Mouse (Mus musculus): ENCODE data around the gene Aig1. TPM values are rescaled to one million over a fixed set of nuclear protein-coding genes. Genes with fewer than 3 reads are reported as not detected.
A peak's percentile ranks its signal among the peaks of the same experiment; 100 is the strongest.

Aig1 gene
- polyA plus RNA-seq, 1 experiment from 2014 or later: 44.1 TPM

GRCm38 (mm10) chr10:13882490-13882889 is 13.7 kb upstream of the Aig1 start:
- ATAC-seq (ENCODE audit: insufficient read depth, low FRiP score, low TSS enrichment): no peak
- 75% methylated on average over 9 of the region's 9 CpGs for WGBS
- DNase-seq (ENCODE audit: low spot score): no peak
- Histone ChIP-seq H3K4me2 (ENCODE audit: low read depth) (no peak overlapping the region), H3K4me3 (ENCODE audit: low read depth, low read length) (no peak overlapping the region), H3K36me3 (ENCODE audit: control insufficient read depth, insufficient read depth, low read length) (no peaks in the 10 kb centered on the region), H3K4me1 (ENCODE audit: control insufficient read depth, insufficient read depth, low read length) (no peaks in the 10 kb centered on the region), H3K9me3 (ENCODE audit: control insufficient read depth, low read length) (no peaks in the 10 kb centered on the region), H3K9ac (ENCODE audit: low read length) (no peak overlapping the region), H3K27ac (ENCODE audit: low read depth, low read length) (no peak overlapping the region), H3K27me3 (ENCODE audit: control insufficient read depth, insufficient read depth, low read length) (no peaks in the 10 kb centered on the region)

- DNase-seq (ENCODE audit: low spot score) (no peak), ATAC-seq (ENCODE audit: insufficient read depth, low FRiP score, low TSS enrichment) (no peak)
- Histone ChIP-seq H3K27ac (ENCODE audit: low read depth, low read length) (no peak overlapping the region), H3K4me3 (ENCODE audit: low read depth, low read length) (no peak overlapping the region), H3K36me3 (ENCODE audit: control insufficient read depth, insufficient read depth, low read length) (no peaks in the 10 kb centered on the region), H3K4me2 (ENCODE audit: low read depth) (no peak overlapping the region), H3K9ac (ENCODE audit: low read length) (no peak overlapping the region), H3K4me1 (ENCODE audit: control insufficient read depth, insufficient read depth, low read length) (no peaks in the 10 kb centered on the region), H3K27me3 (ENCODE audit: control insufficient read depth, insufficient read depth, low read length) (no peaks in the 10 kb centered on the region), H3K9me3 (ENCODE audit: control insufficient read depth, low read length) (no peaks in the 10 kb centered on the region)
- WGBS: 82% methylated on average over 4 of the region's 4 CpGs
Observed at GRCm38 (mm10) chr10:13878696-13879095, 9.9 kb upstream of the Aig1 start.

GRCm38 (mm10) chr10:13875038-13875420 is 6.2 kb upstream of the Aig1 start:
- ATAC-seq (ENCODE audit: insufficient read depth, low FRiP score, low TSS enrichment): no peak

GRCm38 (mm10) chr10:13874301-13875037 is 5.7 kb upstream of the Aig1 start:
- ATAC-seq (ENCODE audit: insufficient read depth, low FRiP score, low TSS enrichment): no peak
- 83% methylated on average over 10 of the region's 10 CpGs for WGBS
- no peaks in the 10 kb centered on the region for H3K36me3 ChIP-seq (ENCODE audit: control insufficient read depth, insufficient read depth, low read length)

More at GRCm38 (mm10) chr10:13875038-13875420, 6.2 kb upstream of the Aig1 start:
- no peak overlapping the region for H3K9ac ChIP-seq (ENCODE audit: low read length)
- H3K27ac ChIP-seq (ENCODE audit: low read depth, low read length): no peak overlapping the region
- no peak overlapping the region for H3K4me2 ChIP-seq (ENCODE audit: low read depth)
- no peak for DNase-seq (ENCODE audit: low spot score)
- WGBS: 80% methylated on average over 4 of the region's 4 CpGs
- no peaks in the 10 kb centered on the region for H3K36me3 ChIP-seq (ENCODE audit: control insufficient read depth, insufficient read depth, low read length)
- no peaks in the 10 kb centered on the region for H3K9me3 ChIP-seq (ENCODE audit: control insufficient read depth, low read length)
- H3K4me1 ChIP-seq (ENCODE audit: control insufficient read depth, insufficient read depth, low read length): no peaks in the 10 kb centered on the region
- no peaks in the 10 kb centered on the region for H3K27me3 ChIP-seq (ENCODE audit: control insufficient read depth, insufficient read depth, low read length)
- no peak overlapping the region for H3K4me3 ChIP-seq (ENCODE audit: low read depth, low read length)

DNA sequence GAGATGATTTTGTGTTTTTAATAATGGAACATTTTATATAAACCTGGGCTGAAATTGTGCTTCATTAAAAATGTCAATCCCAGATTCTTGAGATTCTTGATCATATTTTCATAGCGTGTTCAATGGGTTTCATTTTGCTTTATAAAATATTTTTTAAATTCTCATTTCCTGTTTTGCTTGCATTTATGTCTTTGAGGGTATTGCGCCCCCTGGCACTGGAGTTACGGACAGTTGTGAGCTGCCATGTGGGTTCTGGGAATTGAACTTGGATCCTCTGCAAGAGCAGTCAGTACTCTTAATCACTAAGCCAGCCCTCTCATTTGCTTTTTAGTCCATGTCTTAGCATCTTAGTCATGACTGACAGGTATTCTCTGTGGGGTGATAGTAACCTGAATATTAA is 1.8 kb upstream of the Aig1 start:
- Histone ChIP-seq H3K27me3 (ENCODE audit: control insufficient read depth, insufficient read depth, low read length) (no peaks in the 10 kb centered on the region), H3K4me3 (ENCODE audit: low read depth, low read length) (no peak overlapping the region), H3K4me1 (ENCODE audit: control insufficient read depth, insufficient read depth, low read length) (no peaks in the 10 kb centered on the region), H3K36me3 (ENCODE audit: control insufficient read depth, insufficient read depth, low read length) (no peaks in the 10 kb centered on the region), H3K9me3 (ENCODE audit: control insufficient read depth, low read length) (no peaks in the 10 kb centered on the region), H3K4me2 (ENCODE audit: low read depth) (no peak overlapping the region), H3K27ac (ENCODE audit: low read depth, low read length) (no peak overlapping the region), H3K9ac (ENCODE audit: low read length) (no peak overlapping the region)
- DNase-seq (ENCODE audit: low spot score) (no peak), ATAC-seq (ENCODE audit: insufficient read depth, low FRiP score, low TSS enrichment) (no peak)
- 93% methylated on average over 3 of the region's 3 CpGs for WGBS

More at GRCm38 (mm10) chr10:13874301-13875037, 5.7 kb upstream of the Aig1 start:
- H3K9me3 ChIP-seq (ENCODE audit: control insufficient read depth, low read length): no peaks in the 10 kb centered on the region
- no peak overlapping the region for H3K27ac ChIP-seq (ENCODE audit: low read depth, low read length)
- H3K27me3 ChIP-seq (ENCODE audit: control insufficient read depth, insufficient read depth, low read length): no peaks in the 10 kb centered on the region
- DNase-seq (ENCODE audit: low spot score): no peak
- H3K4me2 ChIP-seq (ENCODE audit: low read depth): no peak overlapping the region
- no peak overlapping the region for H3K9ac ChIP-seq (ENCODE audit: low read length)
- H3K4me1 ChIP-seq (ENCODE audit: control insufficient read depth, insufficient read depth, low read length): no peaks in the 10 kb centered on the region
- no peak overlapping the region for H3K4me3 ChIP-seq (ENCODE audit: low read depth, low read length)

DNA sequence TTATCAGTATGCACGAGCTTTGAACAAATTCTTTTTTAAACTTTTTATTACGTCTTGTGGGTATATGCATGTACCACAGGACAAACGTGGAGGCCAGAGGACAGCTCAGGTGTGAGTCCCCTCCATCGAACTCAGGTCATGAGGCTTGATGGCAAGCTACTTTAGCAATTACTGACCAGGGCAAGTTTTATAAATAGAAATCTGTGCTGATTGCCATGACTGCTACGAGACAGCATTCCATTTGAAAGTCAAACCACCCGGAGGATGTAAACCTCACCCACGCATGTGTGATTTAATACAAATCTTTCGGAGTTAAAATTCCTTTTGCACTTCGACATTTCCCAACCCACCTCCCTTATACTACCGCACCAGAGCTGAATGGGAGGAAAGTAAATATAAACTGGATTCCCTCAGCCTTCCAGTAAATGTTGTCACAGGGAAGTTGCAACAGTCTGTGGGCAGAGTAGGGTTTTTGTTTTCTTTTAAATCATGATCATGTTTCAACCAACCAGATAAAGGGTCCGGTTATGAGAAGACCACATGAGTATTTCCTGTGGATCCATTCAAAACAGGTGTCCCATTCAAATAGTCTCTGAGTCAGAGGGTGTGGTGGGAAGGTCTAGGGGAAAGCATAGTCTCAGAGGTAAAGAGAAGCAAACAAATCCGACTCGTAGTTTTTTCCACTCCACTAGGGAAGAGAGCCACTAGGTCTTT is 699 bp upstream of the Aig1 start:
- peak overlapping the region; percentile 86; the same call in 1 of the 2 replicates for H3K9ac ChIP-seq (ENCODE audit: low read length)
- no peaks in the 10 kb centered on the region for H3K4me1 ChIP-seq (ENCODE audit: control insufficient read depth, insufficient read depth, low read length)
- no peak overlapping the region for H3K27ac ChIP-seq (ENCODE audit: low read depth, low read length)
- 58% methylated on average over 13 of the region's 13 CpGs for WGBS
- ATAC-seq (ENCODE audit: insufficient read depth, low FRiP score, low TSS enrichment): peak; percentile 20; the same call in 1 of the 2 replicates
- H3K4me2 ChIP-seq (ENCODE audit: low read depth): peak overlapping the region; percentile 74
- no peaks in the 10 kb centered on the region for H3K36me3 ChIP-seq (ENCODE audit: control insufficient read depth, insufficient read depth, low read length)
- peak overlapping the region; percentile 72 for H3K4me3 ChIP-seq (ENCODE audit: low read depth, low read length)
- H3K9me3 ChIP-seq (ENCODE audit: control insufficient read depth, low read length): no peaks in the 10 kb centered on the region
- no peak for DNase-seq (ENCODE audit: low spot score)
- H3K27me3 ChIP-seq (ENCODE audit: control insufficient read depth, insufficient read depth, low read length): no peaks in the 10 kb centered on the region

DNA sequence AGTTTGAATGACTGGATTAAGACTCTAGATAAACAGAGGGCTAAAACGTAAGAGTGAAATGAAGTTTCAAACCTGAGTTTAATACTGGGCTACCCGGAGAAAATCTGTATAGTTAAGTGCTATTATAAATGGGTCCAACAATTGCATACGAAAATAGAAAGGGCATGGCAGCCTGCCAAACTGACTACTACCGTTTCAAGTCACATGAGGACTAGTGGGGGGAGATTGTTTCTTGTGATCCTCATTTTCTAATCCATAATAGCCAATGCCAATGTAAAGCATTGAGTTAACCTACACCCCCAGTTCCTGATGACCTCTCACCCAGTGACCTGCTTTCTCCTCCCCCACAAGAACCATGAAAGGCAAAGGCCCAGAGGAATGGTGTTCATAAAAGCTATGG is 2.4 kb downstream of the Aig1 start:
- 85% methylated on average over 4 of the region's 4 CpGs for WGBS

DNA sequence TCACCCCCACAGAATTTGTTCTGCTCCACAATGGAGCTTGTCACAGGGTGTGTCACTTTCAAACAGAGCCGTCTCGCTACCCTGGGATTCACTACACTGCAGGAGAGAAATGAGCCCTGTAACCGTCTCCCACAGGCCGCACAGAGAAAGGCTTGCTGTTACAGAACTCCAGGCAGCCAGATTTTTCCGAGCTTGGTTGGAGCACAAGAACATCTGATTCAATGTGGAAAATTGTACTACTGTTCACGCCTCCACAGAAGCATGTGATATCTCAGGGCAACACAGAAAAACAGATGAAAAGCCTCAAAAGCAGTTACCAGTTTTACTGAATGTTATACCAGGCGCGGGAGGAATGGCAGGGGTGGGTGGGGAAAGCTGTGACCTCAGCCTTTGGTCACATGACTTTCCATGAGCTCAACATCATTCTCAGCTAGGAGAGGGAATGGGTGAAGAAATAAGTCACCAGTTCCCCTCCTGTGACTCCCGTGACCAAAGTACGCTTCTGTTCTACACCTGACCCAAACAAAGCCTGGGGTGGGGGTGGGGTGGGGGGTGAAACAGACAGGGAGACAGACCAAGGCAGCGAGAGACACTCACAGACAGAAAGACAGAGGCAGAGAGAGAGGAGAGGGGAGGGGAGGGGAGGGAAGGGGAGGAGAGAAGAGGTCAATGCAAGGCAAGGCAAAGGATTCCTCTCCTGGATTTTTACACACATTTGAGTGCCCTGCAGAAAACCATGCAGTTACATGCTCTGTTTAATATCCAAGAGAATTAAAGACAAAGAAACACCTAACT is 7.5 kb downstream of the Aig1 start:
- DNase-seq (ENCODE audit: low spot score) (peak; percentile 65), ATAC-seq (ENCODE audit: insufficient read depth, low FRiP score, low TSS enrichment) (peak; percentile 73)
- Histone ChIP-seq H3K27me3 (ENCODE audit: control insufficient read depth, insufficient read depth, low read length) (no peaks in the 10 kb centered on the region), H3K27ac (ENCODE audit: low read depth, low read length) (peak overlapping the region; percentile 71), H3K4me2 (ENCODE audit: low read depth) (peak overlapping the region; percentile 35), H3K9ac (ENCODE audit: low read length) (peak overlapping the region; percentile 33), H3K4me1 (ENCODE audit: control insufficient read depth, insufficient read depth, low read length) (0 out of 2 replicates have a peak, but pooled peaks cover 3% of the 10 kb centered on the region), H3K4me3 (ENCODE audit: low read depth, low read length) (no peak overlapping the region), H3K9me3 (ENCODE audit: control insufficient read depth, low read length) (no peaks in the 10 kb centered on the region), H3K36me3 (ENCODE audit: control insufficient read depth, insufficient read depth, low read length) (no peaks in the 10 kb centered on the region)
- WGBS: 9% methylated on average over 11 of the region's 11 CpGs

More for the DNA sequence above, 2.4 kb downstream of the Aig1 start:
- DNase-seq (ENCODE audit: low spot score): no peak
- ATAC-seq (ENCODE audit: insufficient read depth, low FRiP score, low TSS enrichment): no peak
- H3K9me3 ChIP-seq (ENCODE audit: control insufficient read depth, low read length): no peaks in the 10 kb centered on the region
- H3K4me2 ChIP-seq (ENCODE audit: low read depth): no peak overlapping the region
- no peaks in the 10 kb centered on the region for H3K36me3 ChIP-seq (ENCODE audit: control insufficient read depth, insufficient read depth, low read length)
- H3K9ac ChIP-seq (ENCODE audit: low read length): no peak overlapping the region
- H3K4me3 ChIP-seq (ENCODE audit: low read depth, low read length): no peak overlapping the region
- H3K4me1 ChIP-seq (ENCODE audit: control insufficient read depth, insufficient read depth, low read length): no peaks in the 10 kb centered on the region
- no peaks in the 10 kb centered on the region for H3K27me3 ChIP-seq (ENCODE audit: control insufficient read depth, insufficient read depth, low read length)
- no peak overlapping the region for H3K27ac ChIP-seq (ENCODE audit: low read depth, low read length)

All from neural tube, embryonic 11.5 days (tissue).